Mouse (Mus musculus): ENCODE data around the gene Dclk2.

- TF ChIP-seq CTCF (conservative IDR thresholded peaks at IDR 0.05; ENCODE audit: insufficient read depth, insufficient read length, low read depth, low read length) (no peak), POLR2A (IDR thresholded peaks at IDR 0.05; ENCODE audit: low read depth, low read length) (no peak)
Observed at GRCm38 (mm10) chr3:86839606-86840005, 81.0 kb downstream of the Dclk2 start.

All from kidney, adult 2 months (tissue).